Mouse (Mus musculus) erythroblast, embryonic 14.5 days (primary cell): ENCODE measurements at regions not wholly inside any gene's neighbourhood (a gene's known extent, or its start where the extent isn't known, plus 50 kb on each side); places are given as distances from the start of the nearest gene placed in this dataset.

Experiments
- GATA1 ChIP-seq: IDR thresholded peaks from 2 replicates; pipeline ENCODE4 v1.6.1; 2012; ENCODE audit warnings: low read length, inconsistent platforms, mixed read lengths
- TAL1 ChIP-seq: IDR thresholded peaks from 3 replicates; pipeline ENCODE4 v1.6.1; 2012; ENCODE audit warnings: low read length, inconsistent platforms, mixed read lengths

GRCm38 (mm10) chr14:54168414-54168931, 85.4 kb downstream of the Dad1 start:
- TF ChIP-seq GATA1, result no peak
- no peak for TF ChIP-seq TAL1
